Mouse (Mus musculus) urinary bladder, postnatal 36 days (tissue): Measurements from ENCODE around the gene Ndufb6.
"Not testable (repeated sequence)": the region's sequence is repeated elsewhere in the genome, so short reads cannot be mapped to it uniquely, and the experiment has no call there.

Experiments
- DNase-seq, 2 experiments: peaks; one replicate each; pipeline ENCODE4 v3.0.0; 2022; ENCODE audit warnings: low spot score in 2 of 2, mixed read lengths in 1 of 2

Ndufb6 gene

GRCm38 (mm10) chr4:40279276-40279900, at the start of gene Ndufb6:
Ndufb6 (minus strand) TSS chr4:40279421.
- DNase-seq, result peak; percentile 92 to 93

- DNase-seq, result no peak
These were observed 47.9 kb upstream of the Ndufb6 start for GRCm38 (mm10) chr4:40327161-40327560.

DNA sequence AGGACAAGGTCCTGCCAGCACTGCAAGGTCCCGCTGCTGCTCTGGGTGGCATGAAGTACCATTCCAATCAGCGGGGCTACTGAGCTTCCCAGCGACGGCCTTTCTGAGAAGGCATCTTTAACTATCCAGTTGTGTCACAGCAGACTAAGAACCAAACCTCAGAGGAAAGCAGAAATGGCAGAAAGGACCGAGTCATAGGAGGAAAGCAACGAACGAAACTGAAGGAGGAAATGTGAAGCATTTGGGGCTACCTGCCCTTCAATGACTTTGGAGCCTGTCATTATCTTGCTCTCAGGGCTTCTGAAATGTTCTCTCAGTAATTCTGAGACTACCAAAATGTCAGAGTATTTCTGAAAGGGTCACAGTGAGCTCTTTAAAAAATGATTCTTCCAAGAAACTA, 45.4 kb upstream of the Ndufb6 start:
- no peak for DNase-seq

GRCm38 (mm10) chr4:40317404-40317803, 38.2 kb upstream of the Ndufb6 start:
- DNase-seq, result no peak

DNA sequence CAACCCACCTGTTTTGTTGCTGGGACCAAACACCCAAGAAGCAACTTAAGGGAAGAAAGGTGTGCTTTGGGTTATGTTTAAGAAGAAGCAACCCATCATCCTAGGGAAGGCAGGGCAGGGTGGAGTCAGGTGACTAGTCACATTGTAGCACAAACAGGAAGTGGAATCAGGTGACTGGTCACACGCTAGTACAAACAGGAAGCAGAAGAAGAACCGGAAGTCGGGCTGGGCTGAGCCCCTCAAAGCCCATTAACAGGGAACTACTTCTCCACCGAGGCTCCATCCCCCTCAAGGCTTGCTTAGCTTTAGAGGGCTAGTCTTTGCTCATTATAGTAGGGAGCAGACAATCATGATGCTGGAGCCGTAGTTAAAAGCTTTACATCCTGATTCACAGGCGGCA, 33.8 kb upstream of the Ndufb6 start:
- DNase-seq, result no peak

GRCm38 (mm10) chr4:40312213-40312612, 33.0 kb upstream of the Ndufb6 start:
- no peak for DNase-seq

GRCm38 (mm10) chr4:40310796-40311383, 31.7 kb upstream of the Ndufb6 start:
- no peak for DNase-seq

- no peak for DNase-seq
These were observed 30.5 kb upstream of the Ndufb6 start for GRCm38 (mm10) chr4:40309682-40310081.

DNA sequence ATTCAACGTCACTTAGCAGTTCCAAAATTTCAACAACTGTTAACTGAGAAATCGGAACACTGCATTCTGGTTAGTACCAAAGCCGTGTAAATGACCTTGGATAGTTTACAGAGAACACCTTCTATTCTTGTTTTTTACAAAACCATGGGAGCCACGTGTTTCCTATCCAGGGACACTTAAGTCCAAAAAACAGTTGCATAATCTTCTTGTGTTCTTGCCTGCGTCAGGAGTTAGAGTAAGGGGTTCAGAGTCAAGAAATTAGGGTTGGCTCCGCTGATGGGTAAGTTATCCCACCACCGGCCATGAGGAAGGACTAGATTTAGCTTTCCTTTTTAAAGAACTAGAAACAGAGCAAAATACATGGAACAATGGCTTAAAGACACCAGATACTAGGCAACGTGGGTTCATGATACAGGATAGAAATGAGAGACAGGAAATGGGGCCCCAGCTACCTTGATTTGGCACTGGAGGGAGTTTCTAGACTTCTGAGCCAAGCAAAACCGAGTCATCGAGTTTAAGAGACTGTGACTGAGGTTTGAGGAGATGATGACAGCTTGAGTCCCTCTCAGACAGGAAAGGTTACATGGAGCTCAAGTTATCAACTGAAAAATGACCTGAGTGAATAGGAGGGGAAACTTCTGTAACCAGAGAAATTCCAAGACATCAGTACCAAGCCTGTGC, 23.4 kb upstream of the Ndufb6 start:
- no peak for DNase-seq

DNA sequence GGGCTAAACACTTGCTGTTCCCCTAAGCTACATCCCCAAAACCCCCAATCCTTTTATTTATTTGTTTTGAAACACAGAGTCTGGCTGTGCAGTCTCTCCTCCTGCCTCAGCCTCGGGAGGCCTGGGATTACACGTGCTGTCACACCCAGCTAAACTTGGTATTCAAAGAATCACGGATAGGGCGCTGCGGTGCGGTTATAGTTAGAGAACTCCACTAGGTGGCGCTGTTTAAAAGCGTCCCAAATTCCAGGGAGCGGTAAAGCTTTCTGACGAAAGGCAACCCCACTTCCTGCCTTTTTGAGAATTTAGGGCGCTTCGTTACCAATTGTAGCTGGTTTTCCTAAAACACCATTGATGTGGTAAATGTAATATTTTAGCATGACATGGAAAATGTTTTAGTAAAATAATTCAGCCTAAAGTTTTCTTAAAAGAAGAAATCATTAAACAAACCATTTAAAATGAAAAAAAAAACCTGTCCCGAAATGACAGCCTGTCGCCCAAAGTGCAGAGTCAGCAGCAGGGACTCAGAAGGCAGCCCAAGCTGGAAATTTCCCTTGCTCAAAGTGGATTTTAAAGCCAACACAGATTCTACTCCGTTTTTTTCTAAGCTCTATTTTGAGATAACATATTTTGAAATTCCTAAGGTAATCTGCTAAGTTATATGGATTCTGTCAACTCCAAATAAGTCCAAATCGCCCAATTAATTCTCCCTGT, 22.0 kb upstream of the Ndufb6 start:
- DNase-seq, result peak; percentile 46 to 68

DNA sequence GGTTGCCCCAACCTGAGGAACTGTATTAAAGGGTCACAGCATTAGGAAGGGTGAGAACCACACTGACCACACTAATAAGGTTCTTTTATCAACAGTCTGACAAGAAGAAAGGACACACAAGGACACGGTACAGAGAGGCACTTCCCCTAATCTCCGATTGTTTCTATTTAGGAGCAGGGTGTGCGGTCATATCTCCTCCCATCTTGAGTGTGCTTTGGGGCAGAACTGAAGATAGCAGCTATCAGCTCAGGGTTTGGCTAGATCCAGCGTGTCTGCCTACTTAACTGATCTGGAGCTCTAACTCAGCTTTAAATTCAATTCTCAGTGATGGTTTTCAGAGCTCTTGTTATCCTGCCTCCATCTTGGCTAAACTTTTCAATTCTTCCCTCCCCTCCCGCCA, 19.9 kb upstream of the Ndufb6 start:
- no peak for DNase-seq

GRCm38 (mm10) chr4:40291511-40291910, 12.3 kb upstream of the Ndufb6 start:
- not testable (repeated sequence) for DNase-seq

- DNase-seq, result no peak
These were observed 9.8 kb upstream of the Ndufb6 start for GRCm38 (mm10) chr4:40289046-40289445.

- no peak for DNase-seq
These were observed 8.2 kb upstream of the Ndufb6 start for GRCm38 (mm10) chr4:40287415-40287814.

DNA sequence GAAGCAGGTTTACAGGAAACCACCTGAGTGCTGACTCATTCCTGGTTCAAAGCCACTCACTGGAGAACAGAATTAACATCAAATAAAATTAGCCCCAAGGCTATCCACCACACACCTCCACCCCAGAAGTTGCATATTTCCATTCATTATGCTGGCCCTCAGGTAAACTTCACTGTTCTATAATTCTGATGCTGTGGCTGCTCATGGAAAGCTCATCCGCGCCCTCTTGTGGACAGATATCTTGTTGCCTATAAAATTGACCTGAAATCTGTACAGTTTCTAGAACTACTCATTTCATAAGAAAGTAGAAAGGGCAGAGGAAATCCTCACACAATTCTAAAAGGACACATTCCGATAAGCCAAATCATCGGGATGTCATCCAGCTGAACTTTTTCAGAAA, 6.4 kb upstream of the Ndufb6 start:
- DNase-seq, result peak; percentile 56 to 58

GRCm38 (mm10) chr4:40278880-40279275, 343 bp downstream of the Ndufb6 start:
- no peak for DNase-seq

DNA sequence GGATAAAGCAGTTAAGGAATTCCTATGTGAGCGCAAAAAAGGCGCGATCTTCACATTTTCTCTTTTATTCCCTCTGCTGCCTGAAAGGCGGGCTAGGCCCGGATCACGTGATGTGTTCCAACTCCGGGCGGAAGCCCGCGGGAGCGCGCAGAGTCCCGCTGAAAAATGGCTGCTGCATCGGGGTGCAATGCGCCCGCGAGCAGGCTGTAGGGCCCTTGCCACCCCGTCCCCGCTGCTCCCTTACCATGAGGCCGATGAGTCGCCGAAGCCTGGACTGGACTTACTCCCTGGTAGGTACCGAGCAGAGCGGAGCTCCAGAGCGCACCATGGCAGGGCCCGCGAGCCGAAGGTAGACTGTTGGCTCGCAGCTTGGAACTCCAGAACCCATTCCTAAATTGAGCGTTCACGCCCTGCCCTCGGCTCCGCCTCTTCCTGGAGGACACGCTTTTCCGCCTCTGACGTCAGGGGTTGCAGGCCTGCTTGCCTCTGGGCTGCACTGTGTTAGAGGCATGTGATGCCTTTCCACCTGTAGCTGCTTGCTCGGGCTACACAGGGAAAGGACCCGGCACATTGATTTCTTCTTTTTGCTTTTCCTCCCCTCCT, 9.7 kb downstream of the Ndufb6 start, which contains the start of the genes Smim27 and Topors:
Gene Smim27 (plus strand): TSS at position 150 of the 603 bp plus-strand sequence.
Gene Topors (minus strand): TSS at position 421 of the 603 bp plus-strand sequence.
- peak; percentile 95 to 97 for DNase-seq

- DNase-seq, result no peak
These were observed 10.4 kb downstream of the Ndufb6 start for GRCm38 (mm10) chr4:40268835-40269234.

- DNase-seq, result peak; percentile 88 to 90
These were observed 10.9 kb downstream of the Ndufb6 start for GRCm38 (mm10) chr4:40268204-40268813.

DNA sequence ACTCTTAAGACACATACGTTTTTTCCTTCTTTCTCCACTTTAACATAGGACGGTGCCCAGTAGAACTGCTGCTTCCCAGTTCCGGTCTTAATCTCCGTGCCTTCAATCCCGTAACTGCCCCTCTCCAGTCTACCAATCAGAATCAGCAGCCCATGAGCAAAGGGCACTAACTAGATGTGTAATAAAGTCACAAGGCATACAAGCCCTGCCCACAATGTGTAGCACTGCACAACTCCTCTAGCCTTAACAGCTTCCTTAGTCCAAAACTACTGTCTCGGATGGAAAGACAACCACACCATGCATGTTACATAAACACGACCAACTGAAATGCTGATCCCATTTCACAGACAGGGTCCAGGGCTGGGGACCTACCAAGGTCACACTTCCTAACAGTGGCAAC, 11.5 kb downstream of the Ndufb6 start:
- DNase-seq, result no peak

DNA sequence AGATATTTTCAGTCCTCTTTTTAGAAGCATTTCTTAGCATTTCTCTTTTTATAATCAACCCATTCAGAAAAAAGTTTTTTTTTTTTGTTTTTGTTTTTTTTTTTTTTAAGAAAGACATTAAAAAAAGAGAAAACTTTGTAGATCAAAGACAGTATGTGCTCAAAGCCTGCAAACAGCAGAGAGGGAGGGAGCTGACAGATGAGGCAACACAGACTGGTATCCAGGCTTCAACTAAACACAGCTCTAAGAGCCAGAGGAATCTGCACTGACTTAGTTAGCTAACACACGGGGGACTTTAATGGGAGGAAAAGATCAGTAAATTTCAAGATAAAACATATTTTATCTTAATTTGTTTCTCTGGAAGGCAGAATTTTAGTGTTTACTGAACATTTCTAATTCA, 14.9 kb downstream of the Ndufb6 start:
- no peak for DNase-seq
